Mouse (Mus musculus) megakaryocyte, adult 5-6 weeks (primary cell): ENCODE results near the gene Slc11a2. TPM values are rescaled to one million over a fixed set of nuclear protein-coding genes. Genes with fewer than 3 reads are reported as not detected.
"Not testable (repeated sequence)": the region's sequence is repeated elsewhere in the genome, so short reads cannot be mapped to it uniquely, and the experiment has no call there.

Experiments
- ATAC-seq: 2 replicates; pipeline ENCODE4 v1.8.0; 2016; ENCODE audit warnings: mild to moderate bottlenecking, inconsistent platforms; ENCODE audit not compliant: poor library complexity, severe bottlenecking
- total RNA-seq, 2 experiments: library from RNA; stranded (forward) in 1 of 2; stranded (reverse) in 1 of 2; fragments of 153-499, 151-499 nt in 1 of 2; fragments of 221-1000, 200-1000 nt in 1 of 2; gene quantifications; 2 replicates each; pipeline versions ENCODE4 v1.2.3 to v1.2.4; 2015 to 2017

Gene Slc11a2
- total RNA-seq, 2 experiments from 2014 or later, result 3.1 to 5.3 TPM

- ATAC-seq, result no peak
Observed at GRCm38 (mm10) chr15:100436518-100436917, 11.6 kb upstream of the Slc11a2 start.

GRCm38 (mm10) chr15:100436112-100436511 is 11.2 kb upstream of the Slc11a2 start:
- ATAC-seq, result no peak

GRCm38 (mm10) chr15:100433234-100433633 is 8.4 kb upstream of the Slc11a2 start:
- no peak for ATAC-seq

- ATAC-seq, result no peak
Observed at GRCm38 (mm10) chr15:100429959-100430565, 5.2 kb upstream of the Slc11a2 start.

GRCm38 (mm10) chr15:100428296-100428905 is 3.5 kb upstream of the Slc11a2 start:
- ATAC-seq, result no peak

GRCm38 (mm10) chr15:100423916-100424315 is 956 bp downstream of the Slc11a2 start:
- 0 out of 2 replicates have a peak, but pooled peaks have one; percentile 9 for ATAC-seq

GRCm38 (mm10) chr15:100422899-100423860 is 1.7 kb downstream of the Slc11a2 start:
- ATAC-seq, result peak; percentile 94

GRCm38 (mm10) chr15:100422476-100422875 is 2.4 kb downstream of the Slc11a2 start:
- ATAC-seq, result 0 out of 2 replicates have a peak, but pooled peaks have one; percentile 16

GRCm38 (mm10) chr15:100421758-100422197 is 3.1 kb downstream of the Slc11a2 start, which contains the start of gene Gm5475:
Gene Gm5475, plus strand, starts transcription at chr15:100422147.
- not testable (repeated sequence) for ATAC-seq

- ATAC-seq, result no peak
Observed at GRCm38 (mm10) chr15:100421059-100421757, 3.7 kb downstream of the Slc11a2 start.

GRCm38 (mm10) chr15:100419901-100420745 is 4.7 kb downstream of the Slc11a2 start:
- no peak for ATAC-seq

GRCm38 (mm10) chr15:100419311-100419710 is 5.6 kb downstream of the Slc11a2 start:
- no peak for ATAC-seq

- no peak for ATAC-seq
Observed at GRCm38 (mm10) chr15:100417854-100418450, 6.9 kb downstream of the Slc11a2 start.

- no peak for ATAC-seq
Observed at GRCm38 (mm10) chr15:100415684-100416083, 9.2 kb downstream of the Slc11a2 start.

- ATAC-seq, result no peak
Observed at GRCm38 (mm10) chr15:100414942-100415341, 9.9 kb downstream of the Slc11a2 start.

- ATAC-seq, result peak; percentile 48; the same call in 1 of the 2 replicates
Observed at GRCm38 (mm10) chr15:100414011-100414410, 10.9 kb downstream of the Slc11a2 start.

GRCm38 (mm10) chr15:100413306-100413705 is 11.6 kb downstream of the Slc11a2 start:
- ATAC-seq, result no peak

- no peak for ATAC-seq
Observed at GRCm38 (mm10) chr15:100411731-100412130, 13.1 kb downstream of the Slc11a2 start.
